Mouse (Mus musculus) megakaryocyte, embryonic 14.5 days (primary cell): ENCODE data around the gene Bud31.

Experiments
- FLI1 ChIP-seq: IDR thresholded peaks from 2 replicates; pipeline ENCODE4 v1.6.1; 2012; ENCODE audit warnings: low read length, inconsistent platforms, mixed read lengths
- GATA1 ChIP-seq: IDR thresholded peaks from 3 replicates; pipeline ENCODE4 v1.6.1; 2012; ENCODE audit warnings: mixed read lengths, low read length, inconsistent platforms, borderline replicate concordance

GRCm38 (mm10) chr5:145096195-145096594, 44.0 kb upstream of the Bud31 start:
- TF ChIP-seq GATA1 (no peak), FLI1 (no peak)
